Mouse (Mus musculus) E14TG2a.4 (cell line): ENCODE data around the gene Fbxw7.

Experiments used
- CTCF ChIP-seq: conservative IDR thresholded peaks from 2 replicates; pipeline ENCODE4 v1.5.1; 2014; ENCODE audit warnings: low read length
- POU5F1 ChIP-seq: IDR thresholded peaks from 2 replicates; pipeline ENCODE4 v1.6.1; 2014; ENCODE audit warnings: low read length, borderline replicate concordance

- no peak for TF ChIP-seq CTCF
- TF ChIP-seq POU5F1, result no peak
Observed at GRCm38 (mm10) chr3:84813436-84814156, 1.5 kb upstream of the Fbxw7 start.
